Mouse (Mus musculus): ENCODE measurements around the gene Dpy19l1. TPM values are rescaled to one million over a fixed set of nuclear protein-coding genes. Genes with fewer than 3 reads are reported as not detected.

Gene Dpy19l1
- polyA plus RNA-seq, 1 experiment from 2014 or later, result 13.0 TPM

DNA sequence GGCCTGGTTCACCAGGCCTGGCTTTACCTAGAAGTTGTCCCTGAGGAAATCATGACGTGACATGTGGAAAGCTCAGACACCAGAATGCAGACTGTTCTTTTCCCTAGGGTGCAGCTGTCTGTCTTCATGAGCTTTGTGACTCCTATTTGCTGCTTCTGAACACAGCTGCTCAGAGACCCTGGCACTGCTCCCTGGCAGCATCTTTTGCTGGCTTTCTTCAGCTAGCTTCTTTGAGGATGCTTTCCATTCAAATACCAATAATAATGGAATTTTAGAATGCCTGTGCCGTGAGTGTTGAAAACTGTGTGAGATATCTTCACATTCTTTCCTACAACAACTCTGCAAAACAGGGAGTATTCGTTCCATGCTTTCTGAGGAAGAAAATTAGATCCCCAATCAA, 108.8 kb downstream of the Dpy19l1 start:
- 77% methylated on average over 3 of the region's 3 CpGs for WGBS

DNA sequence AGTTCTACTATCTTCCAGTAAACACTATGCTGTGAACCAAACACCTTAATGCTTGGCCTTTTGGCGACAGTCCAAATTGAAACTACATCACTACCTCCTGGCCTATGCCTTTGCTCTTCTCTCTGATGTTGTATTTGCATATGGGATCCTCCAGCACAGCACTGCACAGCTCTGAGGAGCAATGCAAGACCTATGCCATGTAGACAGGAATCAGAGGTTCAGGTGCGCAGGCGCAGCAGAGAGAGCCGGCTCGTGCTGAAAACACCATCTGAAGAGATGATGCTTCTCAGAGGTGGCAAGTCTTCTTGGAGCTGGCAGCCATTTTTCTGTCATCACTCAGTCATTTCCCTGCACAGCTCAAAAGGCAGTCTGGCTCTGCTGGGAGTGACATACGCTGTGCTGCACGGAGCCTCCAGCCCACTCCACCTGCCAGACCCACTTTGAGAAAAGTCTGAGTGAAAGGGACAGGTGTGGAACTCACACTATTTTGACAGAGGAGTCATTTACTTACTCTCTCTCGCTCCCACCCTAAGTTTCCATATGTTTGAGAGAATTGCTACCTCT, 112.1 kb downstream of the Dpy19l1 start:
- no peak for ATAC-seq (replicated peaks; ENCODE audit: low FRiP score, low read depth)
- no peaks in the 10 kb centered on the region for H3K9me3 ChIP-seq (replicated peaks; ENCODE audit: low read length)
- WGBS, result 81% methylated on average over 8 of the region's 8 CpGs
- no peak overlapping the region for H3K9ac ChIP-seq (ENCODE audit: low read depth, low read length)
- no peaks in the 10 kb centered on the region for H3K4me1 ChIP-seq (replicated peaks; ENCODE audit: insufficient read depth, low read length)
- H3K27ac ChIP-seq, result no peak overlapping the region
- H3K27me3 ChIP-seq (ENCODE audit: insufficient read depth, low read length), result no peaks in the 10 kb centered on the region
- TF ChIP-seq CTCF (IDR thresholded peaks at IDR 0.05; ENCODE audit: low read depth), result no peak
- H3K4me2 ChIP-seq (ENCODE audit: low read length), result no peak overlapping the region
- H3K4me3 ChIP-seq (replicated peaks; ENCODE audit: low read depth, low read length), result no peak overlapping the region
- H3K36me3 ChIP-seq (ENCODE audit: insufficient read depth, low read length), result no peaks in the 10 kb centered on the region
- no peak for DNase-seq (ENCODE audit: low spot score)

More for the DNA sequence above, 108.8 kb downstream of the Dpy19l1 start:
- no peaks in the 10 kb centered on the region for H3K9me3 ChIP-seq (replicated peaks; ENCODE audit: low read length)
- no peak overlapping the region for H3K9ac ChIP-seq (ENCODE audit: low read depth, low read length)
- H3K36me3 ChIP-seq (ENCODE audit: insufficient read depth, low read length), result no peaks in the 10 kb centered on the region
- no peak overlapping the region for H3K4me3 ChIP-seq (replicated peaks; ENCODE audit: low read depth, low read length)
- no peak overlapping the region for H3K4me2 ChIP-seq (ENCODE audit: low read length)
- no peak for DNase-seq (ENCODE audit: low spot score)
- H3K27ac ChIP-seq, result no peak overlapping the region
- ATAC-seq (replicated peaks; ENCODE audit: low FRiP score, low read depth), result no peak
- H3K27me3 ChIP-seq (ENCODE audit: insufficient read depth, low read length), result no peaks in the 10 kb centered on the region
- H3K4me1 ChIP-seq (replicated peaks; ENCODE audit: insufficient read depth, low read length), result no peaks in the 10 kb centered on the region
- no peak for TF ChIP-seq CTCF (IDR thresholded peaks at IDR 0.05; ENCODE audit: low read depth)

DNA sequence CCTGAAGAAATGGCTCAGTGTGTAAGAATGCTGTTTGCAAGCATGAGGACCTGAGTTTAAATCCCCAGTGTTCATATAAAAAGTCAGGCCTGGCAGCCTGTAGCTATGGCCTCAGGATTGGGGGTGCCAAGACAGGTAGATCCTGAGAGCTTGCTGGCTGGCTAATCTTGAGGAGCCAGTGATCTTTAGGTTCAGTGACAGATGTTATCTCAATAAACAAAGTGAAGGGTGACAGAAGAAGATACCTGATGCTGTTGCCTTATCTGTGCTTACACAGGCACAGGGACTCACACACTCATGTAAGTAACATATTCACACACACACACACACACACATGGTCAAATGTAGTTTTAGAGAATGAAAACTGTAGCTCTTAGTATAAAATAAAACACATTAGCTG, 115.7 kb downstream of the Dpy19l1 start:
- H3K4me1 ChIP-seq (replicated peaks; ENCODE audit: insufficient read depth, low read length), result no peaks in the 10 kb centered on the region
- no peaks in the 10 kb centered on the region for H3K9me3 ChIP-seq (replicated peaks; ENCODE audit: low read length)
- DNase-seq (ENCODE audit: low spot score) (no peak), ATAC-seq (replicated peaks; ENCODE audit: low FRiP score, low read depth) (no peak)
- H3K9ac ChIP-seq (ENCODE audit: low read depth, low read length), result no peak overlapping the region
- TF ChIP-seq CTCF (IDR thresholded peaks at IDR 0.05; ENCODE audit: low read depth), result no peak
- no peak overlapping the region for H3K27ac ChIP-seq
- H3K4me3 ChIP-seq (replicated peaks; ENCODE audit: low read depth, low read length), result no peak overlapping the region
- H3K27me3 ChIP-seq (ENCODE audit: insufficient read depth, low read length), result no peaks in the 10 kb centered on the region
- no peaks in the 10 kb centered on the region for H3K36me3 ChIP-seq (ENCODE audit: insufficient read depth, low read length)
- H3K4me2 ChIP-seq (ENCODE audit: low read length), result no peak overlapping the region

DNA sequence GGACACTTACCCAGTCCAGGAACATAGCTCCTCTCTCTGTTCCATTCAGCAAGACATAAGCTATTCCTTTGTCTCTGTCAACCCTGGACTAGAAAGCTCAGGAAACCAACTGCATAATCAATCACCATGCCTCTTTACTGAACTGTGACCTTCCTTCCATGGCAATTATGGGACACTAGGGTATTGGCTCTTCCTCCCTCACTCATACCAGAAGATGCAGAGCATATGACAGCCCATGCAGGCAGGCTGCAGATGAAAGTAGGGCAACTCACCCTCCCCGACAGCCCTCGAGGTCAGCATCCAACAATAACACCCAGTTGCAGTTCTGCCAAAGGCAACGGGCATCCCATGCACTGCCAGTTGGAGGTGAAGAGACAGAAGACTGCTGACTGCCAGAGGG, 123.6 kb downstream of the Dpy19l1 start:
- DNase-seq (ENCODE audit: low spot score) (no peak), ATAC-seq (replicated peaks; ENCODE audit: low FRiP score, low read depth) (no peak)
- no peak overlapping the region for H3K27ac ChIP-seq
- no peak for TF ChIP-seq CTCF (IDR thresholded peaks at IDR 0.05; ENCODE audit: low read depth)
- 66% methylated on average over 3 of the region's 3 CpGs for whole genome bisulfite sequencing
- H3K9me3 ChIP-seq (replicated peaks; ENCODE audit: low read length), result no peaks in the 10 kb centered on the region
- H3K27me3 ChIP-seq (ENCODE audit: insufficient read depth, low read length), result no peaks in the 10 kb centered on the region
- H3K4me1 ChIP-seq (replicated peaks; ENCODE audit: insufficient read depth, low read length), result no peaks in the 10 kb centered on the region
- no peak overlapping the region for H3K4me2 ChIP-seq (ENCODE audit: low read length)
- no peaks in the 10 kb centered on the region for H3K36me3 ChIP-seq (ENCODE audit: insufficient read depth, low read length)
- no peak overlapping the region for H3K9ac ChIP-seq (ENCODE audit: low read depth, low read length)
- H3K4me3 ChIP-seq (replicated peaks; ENCODE audit: low read depth, low read length), result no peak overlapping the region

DNA sequence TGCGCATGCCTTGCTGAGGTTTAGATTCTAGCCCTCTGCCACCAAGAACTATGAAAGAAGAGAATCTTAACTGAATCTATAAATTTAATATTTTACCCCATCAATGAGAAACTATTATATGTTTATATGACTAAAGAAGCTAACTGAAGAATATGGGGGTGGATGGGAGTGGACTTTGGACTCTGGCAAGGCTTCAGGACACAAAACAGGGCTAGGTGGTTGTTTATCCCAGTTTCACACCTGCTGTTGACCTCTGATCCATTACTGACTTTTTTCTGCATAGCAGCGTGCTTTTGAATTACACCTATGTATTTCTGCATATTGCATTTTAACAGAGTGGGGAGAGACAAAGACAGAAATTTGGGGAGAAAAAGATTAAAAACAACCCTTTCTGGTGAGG, 124.1 kb downstream of the Dpy19l1 start:
- DNase-seq (ENCODE audit: low spot score), result no peak
- no peaks in the 10 kb centered on the region for H3K27me3 ChIP-seq (ENCODE audit: insufficient read depth, low read length)
- no peaks in the 10 kb centered on the region for H3K9me3 ChIP-seq (replicated peaks; ENCODE audit: low read length)
- H3K36me3 ChIP-seq (ENCODE audit: insufficient read depth, low read length), result no peaks in the 10 kb centered on the region
- H3K4me2 ChIP-seq (ENCODE audit: low read length), result no peak overlapping the region
- H3K4me3 ChIP-seq (replicated peaks; ENCODE audit: low read depth, low read length), result no peak overlapping the region
- H3K27ac ChIP-seq, result no peak overlapping the region
- H3K4me1 ChIP-seq (replicated peaks; ENCODE audit: insufficient read depth, low read length), result no peaks in the 10 kb centered on the region
- no peak for TF ChIP-seq CTCF (IDR thresholded peaks at IDR 0.05; ENCODE audit: low read depth)
- WGBS, result 83% methylated on average over 2 of the region's 2 CpGs
- H3K9ac ChIP-seq (ENCODE audit: low read depth, low read length), result no peak overlapping the region
- ATAC-seq (replicated peaks; ENCODE audit: low FRiP score, low read depth), result no peak

Other genes starting within 250 kb of the Dpy19l1 start
- gene Cypt4, start 122.1 kb upstream of the Dpy19l1 start, polyA plus RNA-seq (2015; fragmentation: Nextera tagmentation; extraction: Ambion mirVana), result not detected in 2 replicates
- gene Dpy19l2, start 193.2 kb upstream of the Dpy19l1 start, polyA plus RNA-seq (2015; fragmentation: Nextera tagmentation; extraction: Ambion mirVana), result not detected in 2 replicates

Measured in kidney, postnatal 0 days (tissue).